Mouse (Mus musculus): ENCODE results near the gene Hspa1a.
"Not testable (repeated sequence)": the region's sequence is repeated elsewhere in the genome, so short reads cannot be mapped to it uniquely, and the experiment has no call there.

The Hspa1a gene

GRCm38 (mm10) chr17:34969822-34970221 is 2.1 kb downstream of the Hspa1a start, which contains the start of gene Gm20481:
TSS of gene Gm20481 (plus strand) at chr17:34969912.
- not testable (repeated sequence) for DNase-seq (ENCODE audit: low read depth, low spot score)

GRCm38 (mm10) chr17:34965627-34966026 is 6.3 kb downstream of the Hspa1a start:
- no peak for DNase-seq (ENCODE audit: low read depth, low spot score)

- no peak for DNase-seq (ENCODE audit: low read depth, low spot score)
These were observed 7.3 kb downstream of the Hspa1a start for GRCm38 (mm10) chr17:34964640-34965049.

- DNase-seq (ENCODE audit: low read depth, low spot score): no peak
These were observed 9.1 kb downstream of the Hspa1a start for GRCm38 (mm10) chr17:34962841-34963240.

GRCm38 (mm10) chr17:34962125-34962524 is 9.8 kb downstream of the Hspa1a start:
- no peak for DNase-seq (ENCODE audit: low read depth, low spot score)

GRCm38 (mm10) chr17:34960702-34961493 is 11.1 kb downstream of the Hspa1a start:
- no peak for DNase-seq (ENCODE audit: low read depth, low spot score)

GRCm38 (mm10) chr17:34959881-34960515 is 12.0 kb downstream of the Hspa1a start:
- no peak for DNase-seq (ENCODE audit: low read depth, low spot score)

GRCm38 (mm10) chr17:34959130-34959778 is 12.7 kb downstream of the Hspa1a start, which contains the start of gene Hspa1b:
TSS of gene Hspa1b (minus strand) at chr17:34959238.
- peak; percentile 76 for DNase-seq (ENCODE audit: low read depth, low spot score)

GRCm38 (mm10) chr17:34958734-34959129 is 13.2 kb downstream of the Hspa1a start:
- DNase-seq (ENCODE audit: low read depth, low spot score): not testable (repeated sequence)

GRCm38 (mm10) chr17:34957966-34958365 is 14.0 kb downstream of the Hspa1a start:
- DNase-seq (ENCODE audit: low read depth, low spot score): not testable (repeated sequence)

GRCm38 (mm10) chr17:34957291-34957690 is 14.7 kb downstream of the Hspa1a start:
- DNase-seq (ENCODE audit: low read depth, low spot score): not testable (repeated sequence)

GRCm38 (mm10) chr17:34956340-34956739 is 15.6 kb downstream of the Hspa1a start:
- DNase-seq (ENCODE audit: low read depth, low spot score): no peak

GRCm38 (mm10) chr17:34955884-34956283 is 16.1 kb downstream of the Hspa1a start:
- DNase-seq (ENCODE audit: low read depth, low spot score): no peak

- no peak for DNase-seq (ENCODE audit: low read depth, low spot score)
These were observed 17.1 kb downstream of the Hspa1a start for GRCm38 (mm10) chr17:34954831-34955230.

GRCm38 (mm10) chr17:34953904-34954303 is 18.1 kb downstream of the Hspa1a start:
- no peak for DNase-seq (ENCODE audit: low read depth, low spot score)

- DNase-seq (ENCODE audit: low read depth, low spot score): no peak
These were observed 18.7 kb downstream of the Hspa1a start for GRCm38 (mm10) chr17:34953258-34953657.

- DNase-seq (ENCODE audit: low read depth, low spot score): peak; percentile 85
These were observed 19.4 kb downstream of the Hspa1a start for GRCm38 (mm10) chr17:34952378-34953040.

- DNase-seq (ENCODE audit: low read depth, low spot score): no peak
These were observed 20.1 kb downstream of the Hspa1a start for GRCm38 (mm10) chr17:34951636-34952377.

- DNase-seq (ENCODE audit: low read depth, low spot score): no peak
These were observed 21.2 kb downstream of the Hspa1a start for GRCm38 (mm10) chr17:34950514-34951455.

GRCm38 (mm10) chr17:34949553-34949969 is 22.4 kb downstream of the Hspa1a start:
- no peak for DNase-seq (ENCODE audit: low read depth, low spot score)
